Mouse (Mus musculus): ENCODE results near the gene Med24. TPM values are rescaled to one million over a fixed set of nuclear protein-coding genes. Genes with fewer than 3 reads are reported as not detected.
A peak's percentile ranks its signal among the peaks of the same experiment; 100 is the strongest.

The Med24 gene
- polyA plus RNA-seq, 1 experiment = 33.1 TPM

GRCm38 (mm10) chr11:98741622-98742396 lies 12.6 kb upstream of the Med24 start:
- Histone ChIP-seq H3K79me3 (ENCODE audit: low read depth) (peaks cover 1% of the 10 kb centered on the region), H3K4me3 (ENCODE audit: insufficient read depth, poor library complexity, severe bottlenecking) (peak overlapping the region; percentile 68), H3ac (ENCODE audit: control insufficient read depth, insufficient read length, low read depth) (peak overlapping the region; percentile 78), H3K36me3 (ENCODE audit: control insufficient read depth, insufficient read depth) (no peaks in the 10 kb centered on the region), H3K79me2 (ENCODE audit: control insufficient read depth, insufficient read depth) (peaks cover 16% of the 10 kb centered on the region), H3K27me3 (ENCODE audit: control insufficient read depth, insufficient read depth, insufficient read length) (no peaks in the 10 kb centered on the region)
- TF ChIP-seq USF1 (IDR thresholded peaks at IDR 0.05; ENCODE audit: low read depth) (no peak), FOSL1 (IDR thresholded peaks at IDR 0.05; ENCODE audit: insufficient read depth, low read length, poor library complexity, severe bottlenecking) (no peak), MYOG (IDR thresholded peaks at IDR 0.05; ENCODE audit: control insufficient read depth, extremely low read depth, insufficient read length) (no peak), MYOD1 (IDR thresholded peaks at IDR 0.05; ENCODE audit: control insufficient read depth, insufficient read length, low read depth) (no peak), CTCF (IDR thresholded peaks at IDR 0.05; ENCODE audit: control insufficient read depth, insufficient read depth, insufficient read length) (peak; percentile 84), CEBPB (IDR thresholded peaks at IDR 0.05; ENCODE audit: low read depth) (no peak), MAX (IDR thresholded peaks at IDR 0.05) (no peak)

GRCm38 (mm10) chr11:98741051-98741620 lies 11.9 kb upstream of the Med24 start:
- Histone ChIP-seq H3K36me3 (ENCODE audit: control insufficient read depth, insufficient read depth) (no peaks in the 10 kb centered on the region), H3K4me3 (ENCODE audit: insufficient read depth, poor library complexity, severe bottlenecking) (peak overlapping the region; percentile 68), H3K79me3 (ENCODE audit: low read depth) (peaks cover 1% of the 10 kb centered on the region), H3ac (ENCODE audit: control insufficient read depth, insufficient read length, low read depth) (peak overlapping the region; percentile 30), H3K79me2 (ENCODE audit: control insufficient read depth, insufficient read depth) (peaks cover 16% of the 10 kb centered on the region), H3K27me3 (ENCODE audit: control insufficient read depth, insufficient read depth, insufficient read length) (no peaks in the 10 kb centered on the region)
- TF ChIP-seq MYOD1 (IDR thresholded peaks at IDR 0.05; ENCODE audit: control insufficient read depth, insufficient read length, low read depth) (no peak), USF1 (IDR thresholded peaks at IDR 0.05; ENCODE audit: low read depth) (no peak), CTCF (IDR thresholded peaks at IDR 0.05; ENCODE audit: control insufficient read depth, insufficient read depth, insufficient read length) (no peak), FOSL1 (IDR thresholded peaks at IDR 0.05; ENCODE audit: insufficient read depth, low read length, poor library complexity, severe bottlenecking) (no peak), MYOG (IDR thresholded peaks at IDR 0.05; ENCODE audit: control insufficient read depth, extremely low read depth, insufficient read length) (no peak), MAX (IDR thresholded peaks at IDR 0.05) (no peak), CEBPB (IDR thresholded peaks at IDR 0.05; ENCODE audit: low read depth) (no peak)

- Histone ChIP-seq H3K36me3 (ENCODE audit: control insufficient read depth, insufficient read depth) (no peaks in the 10 kb centered on the region), H3K27me3 (ENCODE audit: control insufficient read depth, insufficient read depth, insufficient read length) (no peaks in the 10 kb centered on the region), H3K79me2 (ENCODE audit: control insufficient read depth, insufficient read depth) (peaks cover 16% of the 10 kb centered on the region), H3K4me3 (ENCODE audit: insufficient read depth, poor library complexity, severe bottlenecking) (peak within 1 kb of the TSS; percentile 68), H3K79me3 (ENCODE audit: low read depth) (no peaks in the 10 kb centered on the region), H3ac (ENCODE audit: control insufficient read depth, insufficient read length, low read depth) (peak within 1 kb of the TSS; percentile 30)
- no peak for TF ChIP-seq FOSL1 (IDR thresholded peaks at IDR 0.05; ENCODE audit: insufficient read depth, low read length, poor library complexity, severe bottlenecking)
- no peak for TF ChIP-seq CTCF (IDR thresholded peaks at IDR 0.05; ENCODE audit: control insufficient read depth, insufficient read depth, insufficient read length)
- no peak for TF ChIP-seq MAX (IDR thresholded peaks at IDR 0.05)
- no peak for TF ChIP-seq USF1 (IDR thresholded peaks at IDR 0.05; ENCODE audit: low read depth)
- TF ChIP-seq MYOG (IDR thresholded peaks at IDR 0.05; ENCODE audit: control insufficient read depth, extremely low read depth, insufficient read length) = no peak
- no peak for TF ChIP-seq CEBPB (IDR thresholded peaks at IDR 0.05; ENCODE audit: low read depth)
- TF ChIP-seq MYOD1 (IDR thresholded peaks at IDR 0.05; ENCODE audit: control insufficient read depth, insufficient read length, low read depth) = no peak
Measured at GRCm38 (mm10) chr11:98740393-98741050, 11.3 kb upstream of the Med24 start, which contains the start of gene Thra. Gene Thra, plus strand, starts transcription at chr11:98740638.

DNA sequence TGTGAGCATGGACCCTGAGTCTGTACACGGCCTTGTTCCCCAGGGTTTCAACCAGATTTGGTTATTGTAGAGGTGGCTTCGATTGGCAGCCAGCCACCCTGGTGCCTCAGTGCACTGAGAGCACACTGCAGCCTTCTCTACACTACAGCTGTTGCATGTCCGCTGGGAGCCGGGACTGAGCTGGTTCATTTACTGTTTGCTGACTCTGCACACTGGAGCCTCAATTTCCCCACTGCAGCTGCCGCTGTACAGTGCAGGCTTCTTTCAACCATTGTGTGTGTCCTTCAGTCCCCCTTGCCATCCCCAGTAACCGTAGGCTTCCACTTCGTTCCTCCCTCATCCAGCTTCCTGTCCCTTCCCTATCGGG lies 10.8 kb upstream of the Med24 start:
- Histone ChIP-seq H3K79me2 (ENCODE audit: control insufficient read depth, insufficient read depth) (peaks cover 15% of the 10 kb centered on the region), H3K36me3 (ENCODE audit: control insufficient read depth, insufficient read depth) (no peaks in the 10 kb centered on the region), H3ac (ENCODE audit: control insufficient read depth, insufficient read length, low read depth) (peak overlapping the region; percentile 27), H3K27me3 (ENCODE audit: control insufficient read depth, insufficient read depth, insufficient read length) (no peaks in the 10 kb centered on the region), H3K4me3 (ENCODE audit: insufficient read depth, poor library complexity, severe bottlenecking) (no peak overlapping the region), H3K79me3 (ENCODE audit: low read depth) (no peaks in the 10 kb centered on the region)
- TF ChIP-seq CTCF (IDR thresholded peaks at IDR 0.05; ENCODE audit: control insufficient read depth, insufficient read depth, insufficient read length) = no peak
- no peak for TF ChIP-seq MYOD1 (IDR thresholded peaks at IDR 0.05; ENCODE audit: control insufficient read depth, insufficient read length, low read depth)
- no peak for TF ChIP-seq USF1 (IDR thresholded peaks at IDR 0.05; ENCODE audit: low read depth)
- TF ChIP-seq CEBPB (IDR thresholded peaks at IDR 0.05; ENCODE audit: low read depth) = no peak
- TF ChIP-seq FOSL1 (IDR thresholded peaks at IDR 0.05; ENCODE audit: insufficient read depth, low read length, poor library complexity, severe bottlenecking) = no peak
- TF ChIP-seq MAX (IDR thresholded peaks at IDR 0.05) = no peak

- TF ChIP-seq CTCF (IDR thresholded peaks at IDR 0.05; ENCODE audit: control insufficient read depth, insufficient read depth, insufficient read length) (no peak), USF1 (IDR thresholded peaks at IDR 0.05; ENCODE audit: low read depth) (no peak), FOSL1 (IDR thresholded peaks at IDR 0.05; ENCODE audit: insufficient read depth, low read length, poor library complexity, severe bottlenecking) (no peak), CEBPB (IDR thresholded peaks at IDR 0.05; ENCODE audit: low read depth) (no peak), MYOG (IDR thresholded peaks at IDR 0.05; ENCODE audit: control insufficient read depth, extremely low read depth, insufficient read length) (no peak), MYOD1 (IDR thresholded peaks at IDR 0.05; ENCODE audit: control insufficient read depth, insufficient read length, low read depth) (no peak), MAX (IDR thresholded peaks at IDR 0.05) (no peak)
- Histone ChIP-seq H3K79me2 (ENCODE audit: control insufficient read depth, insufficient read depth) (peaks cover 10% of the 10 kb centered on the region), H3K27me3 (ENCODE audit: control insufficient read depth, insufficient read depth, insufficient read length) (no peaks in the 10 kb centered on the region), H3K79me3 (ENCODE audit: low read depth) (no peaks in the 10 kb centered on the region), H3K36me3 (ENCODE audit: control insufficient read depth, insufficient read depth) (no peaks in the 10 kb centered on the region), H3K4me3 (ENCODE audit: insufficient read depth, poor library complexity, severe bottlenecking) (no peak overlapping the region), H3ac (ENCODE audit: control insufficient read depth, insufficient read length, low read depth) (no peak overlapping the region)
Measured at GRCm38 (mm10) chr11:98738925-98739324, 9.7 kb upstream of the Med24 start.

All from C2C12 (cell line).